8 mouse cellular contexts compared by ENCODE assay signal in the genomic region with DNA sequence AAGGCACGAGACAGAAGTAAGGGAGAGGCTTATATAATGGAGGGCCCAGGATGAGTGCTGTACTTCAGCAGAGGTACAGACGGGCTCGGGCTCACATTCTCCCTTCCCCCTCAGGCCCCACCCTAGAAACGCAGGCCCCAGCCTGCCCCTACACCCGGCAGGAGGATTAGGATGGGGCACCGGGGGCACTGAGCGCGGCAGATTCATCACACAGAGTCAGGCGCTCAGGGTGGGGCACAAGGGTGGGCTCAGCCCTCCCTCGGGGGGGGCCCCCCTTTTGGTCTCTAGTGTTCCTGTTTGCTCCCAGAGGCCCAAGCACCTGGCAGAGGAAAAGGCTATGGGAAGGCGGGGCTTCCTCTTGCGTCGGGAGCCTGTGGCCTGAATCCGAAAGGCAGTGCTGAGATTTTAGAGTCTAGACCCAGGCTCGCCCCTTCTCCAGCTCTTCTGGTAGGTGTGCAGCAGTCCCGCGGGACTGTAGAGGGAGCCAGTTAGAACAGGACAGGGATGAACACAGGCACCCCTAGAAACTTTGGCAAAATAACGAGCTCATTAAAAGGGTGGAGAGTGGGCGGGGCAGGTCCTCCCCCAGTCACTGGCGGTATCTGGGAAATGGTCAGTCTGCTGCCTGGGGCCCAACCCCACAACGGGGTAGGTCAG. TPM values are rescaled to one million over a fixed set of nuclear protein-coding genes. Genes with fewer than 3 reads are reported as not detected.
DNase-seq lines count a peak whose midpoint lies in the region; ATAC-seq and TF ChIP-seq lines count a peak whose summit lies in the region.

No protein-coding gene starts in this region.

- no peak overlapping the region for H3K9ac ChIP-seq in midbrain, postnatal 0 days (replicated peaks; ENCODE audit: low read length, poor library complexity, severe bottlenecking)
- H3K9ac ChIP-seq in embryonic facial prominence, embryonic 13.5 days = peak overlapping the region; percentile 36
- peak overlapping the region; percentile 25; the same call in 1 of the 2 replicates for H3K9ac ChIP-seq in kidney, embryonic 15.5 days

- peaks cover 36% of the 10 kb centered on the region for H3K4me1 ChIP-seq in midbrain, embryonic 10.5 days
- H3K4me1 ChIP-seq in midbrain, postnatal 0 days (ENCODE audit: insufficient read depth, low read length) = no peaks in the 10 kb centered on the region
- peaks cover 41% of the 10 kb centered on the region for H3K4me1 ChIP-seq in embryonic facial prominence, embryonic 13.5 days
- H3K4me1 ChIP-seq in kidney, embryonic 15.5 days = peaks cover 35% of the 10 kb centered on the region

- H3K27ac ChIP-seq in midbrain, embryonic 10.5 days (replicated peaks) = peak overlapping the region; percentile 83
- H3K27ac ChIP-seq in midbrain, postnatal 0 days (ENCODE audit: low read depth, low read length) = no peak overlapping the region
- peak overlapping the region; percentile 77 for H3K27ac ChIP-seq in embryonic facial prominence, embryonic 13.5 days
- H3K27ac ChIP-seq in kidney, embryonic 15.5 days = no peak overlapping the region; the same call in 1 of the 2 replicates

- H3K27me3 ChIP-seq in midbrain, embryonic 10.5 days (ENCODE audit: low read depth, poor library complexity, severe bottlenecking) = peaks cover 11% of the 10 kb centered on the region
- no peaks in the 10 kb centered on the region for H3K27me3 ChIP-seq in midbrain, postnatal 0 days (ENCODE audit: insufficient read depth, low read length)
- H3K27me3 ChIP-seq in embryonic facial prominence, embryonic 13.5 days = no peaks in the 10 kb centered on the region
- no peaks in the 10 kb centered on the region for H3K27me3 ChIP-seq in kidney, embryonic 15.5 days

- H3K9me3 ChIP-seq in midbrain, embryonic 10.5 days (replicated peaks) = no peaks in the 10 kb centered on the region
- H3K9me3 ChIP-seq in midbrain, postnatal 0 days (ENCODE audit: low read length) = no peaks in the 10 kb centered on the region
- H3K9me3 ChIP-seq in embryonic facial prominence, embryonic 13.5 days = no peaks in the 10 kb centered on the region
- H3K9me3 ChIP-seq in kidney, embryonic 15.5 days (replicated peaks) = no peaks in the 10 kb centered on the region

- WGBS in midbrain, embryonic 10.5 days = 25% methylated on average over 21 of the region's 21 CpGs
- 23% methylated on average over 20 of the region's 21 CpGs for WGBS in midbrain, postnatal 0 days
- 35% methylated on average over 21 of the region's 21 CpGs for WGBS in embryonic facial prominence, embryonic 13.5 days
- 29% methylated on average over 21 of the region's 21 CpGs for WGBS in kidney, embryonic 15.5 days

- DNase-seq in midbrain, embryonic 10.5 days (ENCODE audit: low spot score) = peak; percentile 39
- no peak for DNase-seq in midbrain, postnatal 0 days (ENCODE audit: low spot score)
- peak; percentile 67 for DNase-seq in lung, postnatal 25 days (ENCODE audit: low spot score)
- DNase-seq in yolk sac, embryonic 10.5 days (ENCODE audit: low spot score) = no peak
- DNase-seq in right cerebral cortex, adult 18-20 months = no peak
- no peak for DNase-seq in adrenal gland, adult 8-10 months

- H3K4me3 ChIP-seq in midbrain, embryonic 10.5 days = peak overlapping the region; percentile 44
- no peak overlapping the region for H3K4me3 ChIP-seq in midbrain, postnatal 0 days (ENCODE audit: low read depth, low read length)
- no peak overlapping the region for H3K4me3 ChIP-seq in embryonic facial prominence, embryonic 13.5 days
- peak overlapping the region; percentile 7; the same call in 1 of the 2 replicates for H3K4me3 ChIP-seq in kidney, embryonic 15.5 days (replicated peaks)

- no peak overlapping the region for H3K4me2 ChIP-seq in midbrain, postnatal 0 days (ENCODE audit: low read depth, low read length, poor library complexity, severe bottlenecking)
- peak overlapping the region; percentile 11; the same call in 1 of the 2 replicates for H3K4me2 ChIP-seq in embryonic facial prominence, embryonic 13.5 days
- H3K4me2 ChIP-seq in kidney, embryonic 15.5 days = peak overlapping the region; percentile 37

- ATAC-seq in midbrain, postnatal 0 days (ENCODE audit: low FRiP score) = no peak
- ATAC-seq in embryonic facial prominence, embryonic 13.5 days (ENCODE audit: insufficient number of reproducible peaks, insufficient read depth, low FRiP score, low TSS enrichment, low read depth) = peak; percentile 73
- peak; percentile 47 for ATAC-seq in kidney, embryonic 15.5 days (replicated peaks; ENCODE audit: low FRiP score)

- no peaks in the 10 kb centered on the region for H3K36me3 ChIP-seq in midbrain, embryonic 10.5 days
- H3K36me3 ChIP-seq in midbrain, postnatal 0 days (ENCODE audit: insufficient read depth, low read length) = no peaks in the 10 kb centered on the region
- peaks cover 66% of the 10 kb centered on the region for H3K36me3 ChIP-seq in embryonic facial prominence, embryonic 13.5 days
- peaks cover 31% of the 10 kb centered on the region for H3K36me3 ChIP-seq in kidney, embryonic 15.5 days

- no peak for TF ChIP-seq CTCF in midbrain, postnatal 0 days (IDR thresholded peaks at IDR 0.05)

RNA-seq across cellular contexts. Expression of a gene that starts 3.8 kb away (rescaled TPM):
- polyA plus RNA-seq in midbrain, embryonic 10.5 days (2016; fragmentation: Nextera tagmentation; extraction: Ambion mirVana) = 0.31 and 0.56 TPM in 2 replicates
- 0.88 and 1.5 TPM in 2 replicates for total RNA-seq in midbrain, postnatal 0 days (2014; rRNA removed)
- 1.1 and 1.2 TPM in 2 replicates for polyA plus RNA-seq in midbrain, postnatal 0 days (2015; fragmentation: Nextera tagmentation; extraction: Ambion mirVana)
- 3.0 and 3.3 TPM in 2 replicates for polyA plus RNA-seq in embryonic facial prominence, embryonic 13.5 days (2015; fragmentation: Nextera tagmentation; extraction: Ambion mirVana)
- 1.4 TPM in 2 replicates for polyA plus RNA-seq in kidney, embryonic 15.5 days (2015; fragmentation: Nextera tagmentation; extraction: Ambion mirVana)
- 1 to 10 TPM; 2.7 to 7.9 (median 5.4) TPM for total RNA-seq in adrenal gland, adult 8-10 months (2022)

RNA-seq across cellular contexts. Expression of a gene that starts 21.8 kb away (rescaled TPM):
- polyA plus RNA-seq in midbrain, embryonic 10.5 days (2016; fragmentation: Nextera tagmentation; extraction: Ambion mirVana) = 14.3 and 16.2 TPM in 2 replicates
- total RNA-seq in midbrain, postnatal 0 days (2014; rRNA removed) = 4.4 and 12.6 TPM in 2 replicates
- 3.9 and 4.2 TPM in 2 replicates for polyA plus RNA-seq in midbrain, postnatal 0 days (2015; fragmentation: Nextera tagmentation; extraction: Ambion mirVana)
- polyA plus RNA-seq in embryonic facial prominence, embryonic 13.5 days (2015; fragmentation: Nextera tagmentation; extraction: Ambion mirVana) = 135 and 143 TPM in 2 replicates
- polyA plus RNA-seq in kidney, embryonic 15.5 days (2015; fragmentation: Nextera tagmentation; extraction: Ambion mirVana) = 27.9 and 30.3 TPM in 2 replicates
- total RNA-seq in adrenal gland, adult 8-10 months (2022) = 10 to 100 TPM; 19.9 to 43.0 (median 34.4) TPM

RNA-seq across cellular contexts. Expression of a gene that starts 31.0 kb away (rescaled TPM):
- polyA plus RNA-seq in midbrain, embryonic 10.5 days (2016; fragmentation: Nextera tagmentation; extraction: Ambion mirVana) = 32.8 and 38.8 TPM in 2 replicates
- total RNA-seq in midbrain, postnatal 0 days (2014; rRNA removed) = 30.3 and 47.5 TPM in 2 replicates
- polyA plus RNA-seq in midbrain, postnatal 0 days (2015; fragmentation: Nextera tagmentation; extraction: Ambion mirVana) = 32.8 and 34.6 TPM in 2 replicates
- polyA plus RNA-seq in embryonic facial prominence, embryonic 13.5 days (2015; fragmentation: Nextera tagmentation; extraction: Ambion mirVana) = 89.6 and 102 TPM in 2 replicates
- polyA plus RNA-seq in kidney, embryonic 15.5 days (2015; fragmentation: Nextera tagmentation; extraction: Ambion mirVana) = 95.2 and 112 TPM in 2 replicates
- total RNA-seq in adrenal gland, adult 8-10 months (2022) = 10 to 100 TPM; 71.3 to 85.0 (median 75.5) TPM

RNA-seq across cellular contexts. Expression of a gene that starts 32.5 kb away (rescaled TPM):
- 63.0 and 72.4 TPM in 2 replicates for polyA plus RNA-seq in midbrain, embryonic 10.5 days (2016; fragmentation: Nextera tagmentation; extraction: Ambion mirVana)
- 42.9 and 57.7 TPM in 2 replicates for total RNA-seq in midbrain, postnatal 0 days (2014; rRNA removed)
- 25.1 and 27.6 TPM in 2 replicates for polyA plus RNA-seq in midbrain, postnatal 0 days (2015; fragmentation: Nextera tagmentation; extraction: Ambion mirVana)
- polyA plus RNA-seq in embryonic facial prominence, embryonic 13.5 days (2015; fragmentation: Nextera tagmentation; extraction: Ambion mirVana) = 82.4 and 86.3 TPM in 2 replicates
- polyA plus RNA-seq in kidney, embryonic 15.5 days (2015; fragmentation: Nextera tagmentation; extraction: Ambion mirVana) = 72.7 and 77.1 TPM in 2 replicates
- total RNA-seq in adrenal gland, adult 8-10 months (2022) = 100 to 1,000 TPM in 1 of 4 experiments, 10 to 100 TPM in 3; 61.9 to 108 (median 86.0) TPM

RNA-seq across cellular contexts. Expression of a gene that starts 34.9 kb away (rescaled TPM):
- polyA plus RNA-seq in midbrain, embryonic 10.5 days (2016; fragmentation: Nextera tagmentation; extraction: Ambion mirVana) = 0.35 and 0.41 TPM in 2 replicates
- not detected in 2 replicates for total RNA-seq in midbrain, postnatal 0 days (2014; rRNA removed)
- polyA plus RNA-seq in midbrain, postnatal 0 days (2015; fragmentation: Nextera tagmentation; extraction: Ambion mirVana) = not detected in 2 replicates
- 1.9 and 2.3 TPM in 2 replicates for polyA plus RNA-seq in embryonic facial prominence, embryonic 13.5 days (2015; fragmentation: Nextera tagmentation; extraction: Ambion mirVana)
- 0.44 and 0.55 TPM in 2 replicates for polyA plus RNA-seq in kidney, embryonic 15.5 days (2015; fragmentation: Nextera tagmentation; extraction: Ambion mirVana)
- under 1 TPM in 2 of 4 experiments, not detected in 2; 0.24 to 0.31 TPM for total RNA-seq in adrenal gland, adult 8-10 months (2022)

Comparison
In these comparisons a context has a peak if more than half of its experiments do, and no peak if none do; other contexts are left out.
1. DNase-seq: peak in midbrain, embryonic 10.5 days (single experiment) and lung, postnatal 25 days (single experiment); none in midbrain, postnatal 0 days (single experiment), yolk sac, embryonic 10.5 days (single experiment), right cerebral cortex, adult 18-20 months (single experiment) and adrenal gland, adult 8-10 months (single experiment).
2. H3K27ac ChIP-seq: peak in midbrain, embryonic 10.5 days (single experiment) and embryonic facial prominence, embryonic 13.5 days (single experiment); none in midbrain, postnatal 0 days (single experiment) and kidney, embryonic 15.5 days (single experiment).
3. H3K4me3 ChIP-seq: peak in midbrain, embryonic 10.5 days (single experiment) and kidney, embryonic 15.5 days (single experiment); none in midbrain, postnatal 0 days (single experiment) and embryonic facial prominence, embryonic 13.5 days (single experiment).